Mouse (Mus musculus) lung, postnatal 10 days (tissue): ENCODE data around the gene Sorcs2.
"Not testable (repeated sequence)": the region's sequence is repeated elsewhere in the genome, so short reads cannot be mapped to it uniquely, and the experiment has no call there.

Source experiments
- DNase-seq: peaks from one replicate; pipeline ENCODE4 v3.0.0; 2021

The Sorcs2 gene

GRCm38 (mm10) chr5:36397837-36398282 lies at the start of gene Sorcs2:
TSS of gene Sorcs2 (minus strand) at chr5:36398139.
- peak; percentile 91 for DNase-seq

- DNase-seq: no peak
These were observed 48.4 kb upstream of the Sorcs2 start for GRCm38 (mm10) chr5:36446166-36446890.

GRCm38 (mm10) chr5:36445028-36445427 lies 47.1 kb upstream of the Sorcs2 start:
- DNase-seq: no peak

GRCm38 (mm10) chr5:36444611-36445010 lies 46.7 kb upstream of the Sorcs2 start:
- DNase-seq: no peak

GRCm38 (mm10) chr5:36440741-36441140 lies 42.8 kb upstream of the Sorcs2 start:
- DNase-seq: no peak

- no peak for DNase-seq
These were observed 38.9 kb upstream of the Sorcs2 start for GRCm38 (mm10) chr5:36436858-36437257.

GRCm38 (mm10) chr5:36434398-36434967 lies 36.5 kb upstream of the Sorcs2 start:
- no peak for DNase-seq

GRCm38 (mm10) chr5:36431711-36432110 lies 33.8 kb upstream of the Sorcs2 start:
- no peak for DNase-seq

- no peak for DNase-seq
These were observed 31.6 kb upstream of the Sorcs2 start for GRCm38 (mm10) chr5:36429551-36429950.

GRCm38 (mm10) chr5:36427831-36428230 lies 29.9 kb upstream of the Sorcs2 start:
- DNase-seq: no peak

- no peak for DNase-seq
These were observed 28.5 kb upstream of the Sorcs2 start for GRCm38 (mm10) chr5:36426404-36426803.

GRCm38 (mm10) chr5:36424676-36425075 lies 26.7 kb upstream of the Sorcs2 start:
- no peak for DNase-seq

GRCm38 (mm10) chr5:36422689-36423088 lies 24.8 kb upstream of the Sorcs2 start:
- DNase-seq: no peak

GRCm38 (mm10) chr5:36419861-36420260 lies 21.9 kb upstream of the Sorcs2 start:
- DNase-seq: no peak

GRCm38 (mm10) chr5:36414712-36415331 lies 16.9 kb upstream of the Sorcs2 start:
- no peak for DNase-seq

- peak; percentile 73 for DNase-seq
These were observed 775 bp upstream of the Sorcs2 start for GRCm38 (mm10) chr5:36398463-36399364.

- peak; percentile 32 for DNase-seq
These were observed 567 bp downstream of the Sorcs2 start for GRCm38 (mm10) chr5:36397384-36397759.

GRCm38 (mm10) chr5:36396491-36397383 lies 1.2 kb downstream of the Sorcs2 start:
- DNase-seq: peak; percentile 56

GRCm38 (mm10) chr5:36396011-36396410 lies 1.9 kb downstream of the Sorcs2 start:
- peak; percentile 89 for DNase-seq

- no peak for DNase-seq
These were observed 3.0 kb downstream of the Sorcs2 start for GRCm38 (mm10) chr5:36394840-36395515.

- no peak for DNase-seq
These were observed 6.2 kb downstream of the Sorcs2 start for GRCm38 (mm10) chr5:36391751-36392150.

GRCm38 (mm10) chr5:36390591-36390927 lies 7.4 kb downstream of the Sorcs2 start:
- not testable (repeated sequence) for DNase-seq
